Mouse (Mus musculus): ENCODE data around the gene Atp11a. TPM values are rescaled to one million over a fixed set of nuclear protein-coding genes. Genes with fewer than 3 reads are reported as not detected.

Gene Atp11a
- polyA plus RNA-seq, 1 experiment = 12.8 TPM

- no peaks in the 10 kb centered on the region for H3K36me3 ChIP-seq (ENCODE audit: control insufficient read depth, insufficient read depth, low read length)
- H3K27me3 ChIP-seq (ENCODE audit: control insufficient read depth, insufficient read depth, low read length) = no peaks in the 10 kb centered on the region
- no peaks in the 10 kb centered on the region for H3K4me1 ChIP-seq (ENCODE audit: control insufficient read depth, insufficient read depth, insufficient read length, low read length)
- H3K27ac ChIP-seq (ENCODE audit: insufficient read depth, low read depth, low read length) = no peak overlapping the region
- TF ChIP-seq CTCF (IDR thresholded peaks at IDR 0.05; ENCODE audit: extremely low read depth, insufficient read length, insufficient replicate concordance, low read depth, low read length) (no peak), POLR2A (IDR thresholded peaks at IDR 0.05; ENCODE audit: low read depth, low read length) (no peak)
- no peak overlapping the region for H3K4me3 ChIP-seq (ENCODE audit: low read depth, low read length)
- WGBS = 88% methylated on average over 7 of the region's 7 CpGs
Measured at GRCm38 (mm10) chr8:12840834-12841233, 84.0 kb downstream of the Atp11a start.

GRCm38 (mm10) chr8:12842342-12842995, 85.7 kb downstream of the Atp11a start:
- no peak overlapping the region for H3K4me3 ChIP-seq (ENCODE audit: low read depth, low read length)
- WGBS = 88% methylated on average over 11 of the region's 11 CpGs
- no peak overlapping the region for H3K27ac ChIP-seq (ENCODE audit: insufficient read depth, low read depth, low read length)
- no peaks in the 10 kb centered on the region for H3K36me3 ChIP-seq (ENCODE audit: control insufficient read depth, insufficient read depth, low read length)
- no peaks in the 10 kb centered on the region for H3K4me1 ChIP-seq (ENCODE audit: control insufficient read depth, insufficient read depth, insufficient read length, low read length)
- TF ChIP-seq POLR2A (IDR thresholded peaks at IDR 0.05; ENCODE audit: low read depth, low read length) (no peak), CTCF (IDR thresholded peaks at IDR 0.05; ENCODE audit: extremely low read depth, insufficient read length, insufficient replicate concordance, low read depth, low read length) (no peak)
- H3K27me3 ChIP-seq (ENCODE audit: control insufficient read depth, insufficient read depth, low read length) = no peaks in the 10 kb centered on the region

- H3K36me3 ChIP-seq (ENCODE audit: control insufficient read depth, insufficient read depth, low read length) = peaks cover 4% of the 10 kb centered on the region; the same call in 1 of the 2 replicates
- TF ChIP-seq POLR2A (IDR thresholded peaks at IDR 0.05; ENCODE audit: low read depth, low read length) (no peak), CTCF (IDR thresholded peaks at IDR 0.05; ENCODE audit: extremely low read depth, insufficient read length, insufficient replicate concordance, low read depth, low read length) (no peak)
- H3K4me3 ChIP-seq (ENCODE audit: low read depth, low read length) = no peak overlapping the region
- 93% methylated on average over 16 of the region's 16 CpGs for WGBS
- no peaks in the 10 kb centered on the region for H3K27me3 ChIP-seq (ENCODE audit: control insufficient read depth, insufficient read depth, low read length)
- no peak overlapping the region for H3K27ac ChIP-seq (ENCODE audit: insufficient read depth, low read depth, low read length)
- H3K4me1 ChIP-seq (ENCODE audit: control insufficient read depth, insufficient read depth, insufficient read length, low read length) = no peaks in the 10 kb centered on the region
Measured at GRCm38 (mm10) chr8:12844347-12844950, 87.6 kb downstream of the Atp11a start.

GRCm38 (mm10) chr8:12846447-12846846, 89.6 kb downstream of the Atp11a start:
- Histone ChIP-seq H3K36me3 (ENCODE audit: control insufficient read depth, insufficient read depth, low read length) (peaks cover 4% of the 10 kb centered on the region; the same call in 1 of the 2 replicates), H3K4me3 (ENCODE audit: low read depth, low read length) (no peak overlapping the region), H3K27ac (ENCODE audit: insufficient read depth, low read depth, low read length) (no peak overlapping the region), H3K27me3 (ENCODE audit: control insufficient read depth, insufficient read depth, low read length) (no peaks in the 10 kb centered on the region), H3K4me1 (ENCODE audit: control insufficient read depth, insufficient read depth, insufficient read length, low read length) (no peaks in the 10 kb centered on the region)
- no peak for TF ChIP-seq POLR2A (IDR thresholded peaks at IDR 0.05; ENCODE audit: low read depth, low read length)
- TF ChIP-seq CTCF (IDR thresholded peaks at IDR 0.05; ENCODE audit: extremely low read depth, insufficient read length, insufficient replicate concordance, low read depth, low read length) = no peak
- WGBS = 66% methylated on average over 6 of the region's 6 CpGs

- H3K27ac ChIP-seq (ENCODE audit: insufficient read depth, low read depth, low read length) = no peak overlapping the region
Measured at GRCm38 (mm10) chr8:12851241-12851640, 94.4 kb downstream of the Atp11a start.

GRCm38 (mm10) chr8:12856038-12856437, 99.2 kb downstream of the Atp11a start:
- no peak overlapping the region for H3K27ac ChIP-seq (ENCODE audit: insufficient read depth, low read depth, low read length)
- H3K36me3 ChIP-seq (ENCODE audit: control insufficient read depth, insufficient read depth, low read length) = no peaks in the 10 kb centered on the region
- TF ChIP-seq POLR2A (IDR thresholded peaks at IDR 0.05; ENCODE audit: low read depth, low read length) (no peak), CTCF (IDR thresholded peaks at IDR 0.05; ENCODE audit: extremely low read depth, insufficient read length, insufficient replicate concordance, low read depth, low read length) (no peak)
- H3K27me3 ChIP-seq (ENCODE audit: control insufficient read depth, insufficient read depth, low read length) = no peaks in the 10 kb centered on the region
- H3K4me3 ChIP-seq (ENCODE audit: low read depth, low read length) = no peak overlapping the region
- no peaks in the 10 kb centered on the region for H3K4me1 ChIP-seq (ENCODE audit: control insufficient read depth, insufficient read depth, insufficient read length, low read length)
- WGBS = 80% methylated on average over 15 of the region's 15 CpGs

More at GRCm38 (mm10) chr8:12851241-12851640, 94.4 kb downstream of the Atp11a start:
- 77% methylated on average over 10 of the region's 10 CpGs for WGBS
- Histone ChIP-seq H3K36me3 (ENCODE audit: control insufficient read depth, insufficient read depth, low read length) (peaks cover 4% of the 10 kb centered on the region; the same call in 1 of the 2 replicates), H3K4me3 (ENCODE audit: low read depth, low read length) (no peak overlapping the region), H3K27me3 (ENCODE audit: control insufficient read depth, insufficient read depth, low read length) (no peaks in the 10 kb centered on the region), H3K4me1 (ENCODE audit: control insufficient read depth, insufficient read depth, insufficient read length, low read length) (no peaks in the 10 kb centered on the region)
- TF ChIP-seq CTCF (IDR thresholded peaks at IDR 0.05; ENCODE audit: extremely low read depth, insufficient read length, insufficient replicate concordance, low read depth, low read length) = no peak
- no peak for TF ChIP-seq POLR2A (IDR thresholded peaks at IDR 0.05; ENCODE audit: low read depth, low read length)

- Histone ChIP-seq H3K4me1 (ENCODE audit: control insufficient read depth, insufficient read depth, insufficient read length, low read length) (no peaks in the 10 kb centered on the region), H3K27me3 (ENCODE audit: control insufficient read depth, insufficient read depth, low read length) (no peaks in the 10 kb centered on the region), H3K4me3 (ENCODE audit: low read depth, low read length) (no peak overlapping the region), H3K36me3 (ENCODE audit: control insufficient read depth, insufficient read depth, low read length) (no peaks in the 10 kb centered on the region), H3K27ac (ENCODE audit: insufficient read depth, low read depth, low read length) (no peak overlapping the region)
- WGBS = 90% methylated on average over 3 of the region's 3 CpGs
- TF ChIP-seq POLR2A (IDR thresholded peaks at IDR 0.05; ENCODE audit: low read depth, low read length) (no peak), CTCF (IDR thresholded peaks at IDR 0.05; ENCODE audit: extremely low read depth, insufficient read length, insufficient replicate concordance, low read depth, low read length) (no peak)
Measured at GRCm38 (mm10) chr8:12863061-12863460, 106.2 kb downstream of the Atp11a start.

All from small intestine, adult 2 months (tissue).